Mouse (Mus musculus): ENCODE results near the gene Ets1. TPM values are rescaled to one million over a fixed set of nuclear protein-coding genes. Genes with fewer than 3 reads are reported as not detected.

The Ets1 gene
- total RNA-seq, 2 experiments from 2014 or later = 64.3 to 67.1 TPM

DNA sequence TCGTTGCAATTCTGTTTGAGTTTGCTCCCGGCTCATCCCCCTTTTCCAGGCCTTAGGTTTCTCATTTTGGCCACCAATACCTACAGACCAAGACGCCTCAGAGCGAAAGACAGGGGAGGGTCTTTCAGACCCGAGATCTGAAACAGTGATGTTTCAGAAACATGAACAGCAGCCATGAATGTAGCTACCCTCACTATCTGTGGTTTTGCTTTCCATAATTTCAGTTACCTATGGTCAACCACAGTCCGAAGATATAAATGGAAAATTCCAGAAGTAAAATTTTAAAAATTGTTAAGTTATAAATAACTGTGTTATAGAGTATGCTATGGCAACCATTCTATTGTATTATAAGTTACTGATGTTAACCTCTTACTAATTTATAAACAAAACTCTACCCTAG, 20.6 kb upstream of the Ets1 start:
- DNase-seq (ENCODE audit: low spot score) = no peak
- intact Hi-C loops (cut with DNase I) = no loop called here

DNA sequence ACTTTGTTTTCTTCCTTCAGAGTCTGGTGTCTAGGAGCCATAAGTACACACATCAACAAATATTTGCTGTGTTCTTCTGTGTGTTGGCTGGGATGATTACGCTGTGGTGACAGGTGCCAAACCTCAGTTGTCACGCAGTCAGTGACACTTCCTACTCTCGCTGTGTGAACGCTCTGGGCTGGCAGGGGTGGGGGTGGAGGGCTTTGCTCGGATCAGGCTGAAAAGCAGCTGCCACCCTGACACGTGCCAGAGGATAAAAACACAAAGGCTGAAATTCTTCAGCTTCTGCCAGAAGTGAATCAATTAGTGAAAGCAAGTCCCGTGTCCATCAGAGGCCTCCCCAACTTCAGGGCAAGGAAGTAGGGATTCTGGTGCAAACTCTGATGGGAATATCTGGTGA, 20.0 kb upstream of the Ets1 start:
- no peak for DNase-seq (ENCODE audit: low spot score)

DNA sequence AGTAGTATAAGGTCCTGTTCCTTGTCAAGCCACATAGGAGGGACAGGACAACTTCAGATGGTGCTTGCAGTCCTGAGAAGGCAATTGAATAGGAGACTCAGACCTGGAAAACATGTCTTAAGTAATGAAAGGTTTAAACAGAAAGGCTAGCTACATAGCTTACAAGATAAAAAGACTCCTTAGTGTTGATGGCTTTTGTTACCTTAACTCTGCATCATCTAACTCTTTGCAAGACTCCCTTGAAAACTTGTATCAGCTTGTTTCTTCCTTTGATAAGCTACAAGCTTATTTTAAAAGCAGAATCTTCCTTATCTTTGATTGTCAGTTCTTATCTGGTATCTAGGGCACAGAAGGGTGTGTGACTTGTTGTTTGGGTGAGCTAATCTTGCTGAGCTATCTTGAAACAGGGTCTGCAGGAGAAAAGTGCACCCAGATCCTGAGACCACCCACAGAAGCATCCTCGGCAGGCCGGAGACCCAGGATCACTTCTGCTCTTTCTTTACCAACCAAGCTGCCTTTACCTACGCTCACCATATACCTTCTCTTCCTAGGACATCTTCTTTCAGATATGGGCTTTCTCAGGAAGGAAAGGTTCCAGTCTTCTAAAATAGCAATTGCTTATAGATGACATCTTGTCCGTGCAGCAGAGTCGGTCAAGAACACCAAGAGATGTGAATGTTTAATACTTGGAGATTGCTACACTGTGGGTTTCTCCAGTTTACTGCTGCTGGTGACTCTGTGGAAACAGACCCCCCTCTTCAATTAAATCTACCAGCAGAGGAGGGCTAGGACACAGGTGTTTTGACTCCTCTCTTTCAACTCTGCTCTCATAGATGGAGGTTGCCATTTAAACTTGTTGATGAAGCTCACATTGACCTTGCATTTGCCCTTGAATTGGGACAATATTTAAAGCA, 19.2 kb upstream of the Ets1 start:
- DNase-seq (ENCODE audit: low spot score) = no peak
- intact Hi-C loops (cut with DNase I) = no loop called here

More for the DNA sequence above, 20.0 kb upstream of the Ets1 start:
- intact Hi-C loops (cut with DNase I) = no loop called here

DNA sequence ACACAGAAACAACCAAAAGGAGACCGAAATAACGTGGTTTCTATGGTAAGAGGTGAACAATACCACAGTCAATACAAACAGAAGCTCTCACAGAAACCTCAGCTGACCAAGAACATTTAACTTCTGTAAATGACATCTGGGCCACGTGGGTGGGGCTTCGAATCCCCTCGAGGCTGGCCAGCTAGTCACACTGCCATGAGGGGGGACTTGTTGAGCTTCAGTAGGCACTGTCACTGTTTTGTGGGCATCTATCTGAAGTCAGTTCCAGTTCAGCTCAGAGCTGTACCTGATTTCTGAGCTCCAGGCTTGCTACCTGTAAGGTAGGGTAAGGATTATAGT, 18.6 kb upstream of the Ets1 start:
- no peak for DNase-seq (ENCODE audit: low spot score)
- intact Hi-C loops (cut with DNase I) = no loop called here

DNA sequence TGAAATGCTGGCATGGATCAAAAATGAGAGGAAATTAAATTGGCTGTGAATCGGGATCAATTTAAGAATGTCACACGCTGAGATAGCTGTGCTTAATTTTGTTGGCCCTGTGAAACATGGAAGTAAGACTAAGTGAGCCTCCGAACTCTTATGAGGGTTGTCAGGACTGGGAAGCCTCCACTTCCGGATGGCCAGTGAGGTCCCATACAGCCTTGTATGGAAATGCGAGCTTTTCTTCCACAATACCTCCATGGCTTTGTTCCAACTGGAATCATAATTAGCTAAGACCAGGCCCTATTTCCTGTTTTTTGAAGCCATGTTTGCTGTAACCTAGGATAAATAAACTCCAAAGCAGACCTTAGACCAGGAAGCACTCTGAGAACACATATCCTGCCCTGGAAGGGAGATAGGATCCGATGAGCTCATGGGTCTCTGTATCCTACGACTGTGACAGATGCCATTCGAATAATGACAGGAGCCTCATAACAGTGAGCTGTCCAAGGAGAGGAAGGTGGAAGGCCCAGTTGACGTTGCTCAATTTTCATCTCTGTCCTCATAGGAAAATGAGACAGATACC, 17.4 kb upstream of the Ets1 start:
- no peak for DNase-seq (ENCODE audit: low spot score)
- intact Hi-C loops (cut with DNase I) = loop anchor here (2.0 kb wide), 1 partner anchor 20 kb away; no protein-coding TSS in a partner anchor

DNA sequence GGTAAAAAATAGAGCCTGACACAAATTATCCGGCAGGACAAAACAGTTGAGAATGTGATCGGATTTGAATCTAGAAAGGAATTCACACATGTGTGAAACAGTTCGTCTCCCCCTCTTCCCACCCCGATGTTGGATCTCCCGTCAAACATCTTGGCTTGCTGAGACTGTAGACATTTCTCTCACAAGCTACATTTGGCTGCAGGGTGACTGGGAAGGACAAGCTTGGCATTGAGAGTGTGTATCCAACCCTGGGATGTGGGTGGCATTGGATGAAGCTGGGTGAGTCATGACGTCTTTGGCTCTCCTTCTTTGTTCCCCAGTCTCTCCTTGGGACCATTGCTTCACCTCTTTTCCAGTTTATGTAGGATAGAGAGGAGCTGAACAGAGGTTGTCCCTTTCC, 16.4 kb upstream of the Ets1 start:
- intact Hi-C loops (cut with DNase I) = loop anchor here (2.0 kb wide), 1 partner anchor 19 kb away; no protein-coding TSS in a partner anchor
- DNase-seq (ENCODE audit: low spot score) = no peak

DNA sequence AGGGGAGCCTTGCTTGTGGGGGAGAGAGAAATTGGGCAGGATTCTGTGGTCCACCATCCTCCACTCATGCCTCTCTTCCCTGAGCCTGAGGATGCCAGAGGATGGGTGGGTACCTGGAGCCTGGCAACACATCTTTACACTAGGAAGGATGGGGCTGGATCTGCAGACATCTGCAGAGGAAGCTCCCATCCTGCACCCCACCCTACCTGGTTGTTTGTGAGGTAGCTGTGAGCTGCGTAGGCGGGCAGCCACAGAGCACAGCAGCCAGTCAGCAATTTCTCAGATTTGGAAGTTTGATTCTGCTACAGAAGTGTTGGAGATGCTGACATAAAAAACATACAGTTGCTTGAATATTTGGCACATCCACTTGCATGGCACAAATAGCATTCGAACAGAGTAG, 15.6 kb upstream of the Ets1 start:
- DNase-seq (ENCODE audit: low spot score) = no peak
- intact Hi-C loops (cut with DNase I) = no loop called here

DNA sequence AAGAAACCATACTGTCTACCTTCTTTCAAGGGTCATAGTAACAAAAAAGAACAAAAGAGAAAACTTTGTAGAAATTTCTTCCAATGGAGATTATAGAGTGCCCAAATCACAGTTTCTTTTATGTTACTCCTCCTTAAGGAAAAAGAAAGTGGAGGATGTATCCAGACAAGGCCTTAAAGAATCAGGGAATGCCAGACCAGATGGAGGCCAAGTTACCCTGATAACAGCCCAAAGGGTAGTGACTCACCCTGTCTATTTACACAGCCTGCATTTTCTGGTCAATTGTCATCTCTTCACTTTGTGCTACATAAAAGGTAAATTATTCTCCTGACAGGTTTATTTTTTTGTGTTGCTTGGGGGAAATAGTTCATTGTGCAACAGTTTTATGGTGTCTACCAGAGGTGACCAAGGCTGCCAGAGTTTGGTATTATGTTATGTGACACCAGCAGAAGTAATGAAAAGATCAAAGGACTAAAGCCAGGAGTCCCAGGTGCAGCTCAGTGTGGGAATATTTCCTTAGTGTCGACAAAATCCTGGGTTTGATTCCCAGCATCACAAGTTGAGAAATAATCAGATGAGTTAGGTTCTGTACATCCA, 6.5 kb upstream of the Ets1 start:
- intact Hi-C loops (cut with DNase I) = no loop called here

DNA sequence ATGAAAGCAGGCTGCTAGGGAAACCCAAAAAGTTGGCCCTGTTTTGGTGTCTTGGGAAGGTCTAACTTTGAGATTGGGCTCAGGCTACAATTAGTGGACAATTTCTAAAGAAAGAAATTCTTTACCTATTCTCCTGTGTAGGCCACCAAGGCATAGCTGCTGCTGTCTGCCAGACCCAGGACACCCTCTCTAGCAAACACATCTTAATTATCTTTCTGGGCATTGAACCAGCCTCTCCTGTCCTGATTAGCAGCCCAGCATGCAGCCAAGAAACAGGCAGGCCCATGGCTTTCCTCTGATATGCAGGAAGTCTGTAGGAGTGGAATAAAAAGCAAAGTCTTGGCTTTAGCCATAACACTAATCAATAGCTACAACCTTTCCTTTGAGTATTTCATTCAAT, 4.7 kb upstream of the Ets1 start:
- no peak for DNase-seq (ENCODE audit: low spot score)
- intact Hi-C loops (cut with DNase I) = no loop called here

More for the DNA sequence above, 6.5 kb upstream of the Ets1 start:
- no peak for DNase-seq (ENCODE audit: low spot score)

DNA sequence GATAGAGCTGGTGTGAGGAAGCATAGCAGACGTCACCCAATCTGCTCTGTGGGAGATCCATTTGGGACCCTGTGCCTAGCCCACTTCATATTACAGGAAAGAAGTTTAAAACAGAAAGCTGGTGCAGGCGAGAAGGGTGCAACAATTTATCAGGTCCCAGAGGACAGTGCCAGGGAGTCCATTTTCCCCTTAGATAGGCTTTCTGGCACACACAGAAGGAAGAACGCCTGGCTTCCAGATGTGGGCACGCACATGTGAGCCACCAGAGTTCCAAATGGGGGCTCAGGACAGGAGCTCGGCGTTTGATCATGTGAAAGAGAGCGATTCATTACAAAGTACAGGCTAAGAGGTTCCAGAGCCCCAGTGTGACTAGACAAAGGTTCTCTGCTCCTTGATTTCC, 3.8 kb upstream of the Ets1 start:
- intact Hi-C loops (cut with DNase I) = no loop called here
- no peak for DNase-seq (ENCODE audit: low spot score)

DNA sequence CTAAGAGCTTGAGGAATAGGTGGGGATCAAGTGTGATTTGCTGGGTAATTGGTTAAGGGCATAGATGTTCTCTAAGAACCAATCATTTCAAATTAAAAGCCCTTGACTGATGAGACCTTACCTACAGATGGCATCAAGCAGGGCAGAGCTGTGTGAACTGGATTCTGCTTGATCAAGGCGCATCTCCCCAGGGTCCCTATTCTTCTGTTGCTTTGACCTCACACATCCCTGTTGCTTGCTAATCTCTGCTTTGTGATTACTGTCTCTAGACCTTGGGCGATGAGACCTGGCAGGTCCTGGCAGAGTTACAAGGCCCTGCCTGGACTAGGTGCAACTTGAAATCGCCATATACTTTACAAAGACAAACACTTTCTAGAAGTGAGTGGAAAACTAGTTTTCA, 9.0 kb downstream of the Ets1 start:
- intact Hi-C loops (cut with DNase I) = loop anchor here (5.0 kb wide), 1 partner anchor 38 kb away; no protein-coding TSS in a partner anchor
- DNase-seq (ENCODE audit: low spot score) = no peak

DNA sequence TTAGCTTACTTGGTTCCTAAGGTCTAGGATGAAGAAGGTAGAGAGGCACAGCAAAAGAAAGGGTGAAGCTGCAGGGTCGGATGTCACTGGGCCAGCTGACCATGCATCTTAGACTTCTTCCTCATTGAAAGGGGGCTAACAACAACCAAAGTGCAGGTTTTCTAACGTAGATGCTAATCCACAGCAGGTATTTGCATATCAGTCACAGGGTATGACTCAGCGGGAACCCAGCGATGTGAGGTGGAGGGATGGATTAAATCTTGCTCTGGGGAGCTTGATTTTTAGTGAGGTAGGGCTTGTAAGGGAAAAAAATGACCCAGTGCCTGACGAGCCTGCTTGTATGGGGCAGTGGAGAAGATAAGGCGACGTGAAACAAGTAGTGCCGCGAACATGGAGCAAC, 9.5 kb downstream of the Ets1 start:
- intact Hi-C loops (cut with DNase I) = no loop called here
- no peak for DNase-seq (ENCODE audit: low spot score)

DNA sequence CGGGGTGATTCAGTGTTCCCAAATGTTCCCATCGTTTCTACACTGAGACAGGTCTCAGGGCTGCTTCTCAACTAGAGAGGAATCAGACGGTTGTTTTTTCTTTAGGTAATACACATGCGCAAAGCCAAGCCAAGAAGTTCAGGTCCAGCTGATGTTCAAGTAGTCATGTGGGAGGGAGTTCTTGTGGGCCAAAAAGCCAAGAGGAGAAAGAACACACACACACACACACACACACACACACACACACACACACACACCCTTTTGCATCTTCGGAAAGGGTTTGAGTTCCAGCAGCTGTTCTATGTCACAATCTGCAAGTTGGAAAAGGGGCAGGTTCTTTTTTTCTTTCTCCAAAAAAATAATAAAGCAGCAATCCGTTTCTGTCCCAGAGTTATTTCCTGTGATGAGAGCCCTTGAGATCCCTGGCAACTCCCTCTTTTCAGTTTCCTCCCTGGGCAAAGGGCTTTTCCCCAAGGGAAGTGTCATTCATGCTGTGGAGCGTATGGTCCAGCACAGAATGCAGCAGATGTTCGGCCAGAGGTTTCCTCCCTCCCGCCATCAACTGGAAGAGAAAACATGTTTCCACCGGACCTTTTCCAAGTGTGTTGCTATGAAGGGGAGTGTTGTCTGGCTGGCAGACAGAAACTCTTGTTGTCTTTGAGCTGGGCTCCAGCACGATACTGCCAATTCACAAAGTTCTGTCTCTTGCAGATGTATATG, 10.7 kb downstream of the Ets1 start:
- intact Hi-C loops (cut with DNase I) = no loop called here
- DNase-seq (ENCODE audit: low spot score) = peak; percentile 73

DNA sequence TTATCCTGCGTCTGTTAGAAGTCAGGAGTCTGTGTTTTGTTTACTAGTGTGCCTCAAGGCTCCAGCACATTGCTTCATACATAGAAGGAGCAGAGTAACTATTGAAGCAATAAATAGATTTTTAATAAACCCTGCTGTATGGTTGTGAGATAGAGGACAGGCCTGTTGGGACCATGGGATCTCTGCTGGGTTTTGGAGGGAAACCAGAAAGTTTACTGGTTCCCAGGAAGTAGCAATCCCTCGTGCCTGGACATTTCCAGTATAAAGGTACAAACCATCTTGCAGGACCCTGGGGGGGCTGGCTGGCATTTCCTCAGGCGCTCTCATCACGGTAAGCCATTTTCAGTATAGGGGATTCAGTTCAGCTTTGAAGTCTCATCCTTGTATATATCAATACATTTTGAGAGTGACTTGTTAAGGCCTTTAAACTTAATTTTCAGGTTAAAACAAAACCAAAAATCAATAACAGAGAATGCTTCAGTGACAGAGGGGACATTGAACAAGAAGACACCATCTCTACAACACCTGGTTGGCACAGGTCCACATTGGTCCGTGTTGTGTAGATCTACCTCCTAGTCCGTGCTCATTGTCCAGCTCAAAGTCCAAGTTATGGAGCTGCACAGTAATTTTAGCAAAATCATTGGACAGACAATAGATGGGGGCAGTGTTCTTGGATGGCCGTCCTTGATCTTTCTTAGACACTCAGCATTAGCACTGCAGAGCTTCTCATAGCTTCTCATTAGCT, 11.7 kb downstream of the Ets1 start:
- no peak for DNase-seq (ENCODE audit: low spot score)
- intact Hi-C loops (cut with DNase I) = no loop called here

DNA sequence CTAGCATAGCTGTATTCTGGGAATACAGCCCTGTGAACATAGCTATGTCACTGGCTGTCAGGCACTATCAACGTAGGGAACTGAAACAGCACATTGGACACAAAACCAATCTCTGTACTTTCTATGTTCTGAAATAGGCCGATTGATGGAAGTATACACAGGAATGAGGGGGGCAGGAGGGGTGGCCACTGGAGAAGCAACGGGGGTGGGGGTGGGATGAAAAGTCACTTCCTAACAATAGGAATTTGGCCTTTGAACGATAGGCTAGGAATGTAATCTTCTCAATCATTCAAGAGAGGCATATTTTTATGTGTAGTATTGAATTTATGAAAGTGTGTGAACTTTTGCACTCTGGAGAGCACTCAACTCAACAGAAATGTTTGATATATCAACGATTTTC, 12.3 kb downstream of the Ets1 start:
- DNase-seq (ENCODE audit: low spot score) = no peak
- intact Hi-C loops (cut with DNase I) = no loop called here

DNA sequence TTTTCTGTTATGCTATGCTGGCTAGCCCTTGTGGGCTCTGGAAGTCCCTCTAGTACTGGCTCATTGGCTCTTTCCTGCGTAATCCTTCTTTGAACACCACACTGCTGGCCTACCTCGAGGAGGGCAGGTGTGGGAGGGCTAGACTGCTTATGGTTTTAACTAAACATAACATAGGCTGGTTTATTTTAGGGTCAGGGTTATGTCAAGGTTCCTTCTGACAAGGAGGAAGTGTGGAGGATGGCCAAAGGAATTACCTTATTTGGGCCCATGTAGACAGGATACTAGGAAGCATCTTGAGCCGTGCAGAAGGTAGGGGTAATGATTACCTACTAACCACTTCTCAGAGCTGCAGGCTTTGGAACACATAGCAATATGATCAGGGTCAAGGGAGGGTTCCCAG, 14.7 kb downstream of the Ets1 start:
- no peak for DNase-seq (ENCODE audit: low spot score)
- intact Hi-C loops (cut with DNase I) = no loop called here

DNA sequence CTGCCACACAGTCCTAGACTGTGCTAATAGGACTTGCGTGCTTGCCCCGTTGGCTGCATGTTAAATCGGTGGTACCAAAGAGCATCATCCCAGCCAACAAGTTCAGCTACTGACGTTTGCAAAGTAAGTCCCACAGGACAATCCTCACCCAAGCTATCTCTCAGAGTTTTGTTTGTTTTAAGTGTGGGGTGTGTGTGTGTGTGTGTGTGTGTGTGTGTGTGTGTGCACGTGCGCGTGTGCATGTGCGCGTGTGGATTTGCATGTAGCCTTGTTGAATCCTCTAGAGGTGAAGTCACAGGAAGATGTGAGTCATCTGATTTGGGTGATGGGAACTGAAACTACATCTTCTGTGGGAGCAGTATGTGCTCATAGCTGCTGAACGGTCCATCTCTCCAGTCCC, 16.1 kb downstream of the Ets1 start:
- DNase-seq (ENCODE audit: low spot score) = no peak
- intact Hi-C loops (cut with DNase I) = no loop called here

DNA sequence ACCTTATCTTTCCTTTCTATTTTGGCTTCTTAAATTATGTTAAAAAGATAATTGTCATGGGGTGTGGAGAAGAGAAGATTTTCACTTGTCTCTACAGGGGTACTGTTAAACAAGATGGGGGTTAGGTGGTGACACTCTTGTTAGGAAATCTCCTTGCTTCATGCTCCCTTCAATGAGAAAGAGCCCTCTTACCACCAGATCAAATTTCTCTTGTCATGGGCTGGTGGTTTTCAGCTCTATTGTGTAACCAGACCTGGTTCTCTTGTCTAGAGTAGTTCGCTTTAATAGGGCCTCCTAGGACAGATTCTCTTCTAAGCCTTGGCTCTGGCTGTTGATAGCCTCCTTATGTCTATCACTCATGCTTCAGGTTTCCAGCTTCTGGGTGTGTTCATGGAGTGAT, 18.3 kb downstream of the Ets1 start:
- no peak for DNase-seq (ENCODE audit: low spot score)
- intact Hi-C loops (cut with DNase I) = no loop called here

DNA sequence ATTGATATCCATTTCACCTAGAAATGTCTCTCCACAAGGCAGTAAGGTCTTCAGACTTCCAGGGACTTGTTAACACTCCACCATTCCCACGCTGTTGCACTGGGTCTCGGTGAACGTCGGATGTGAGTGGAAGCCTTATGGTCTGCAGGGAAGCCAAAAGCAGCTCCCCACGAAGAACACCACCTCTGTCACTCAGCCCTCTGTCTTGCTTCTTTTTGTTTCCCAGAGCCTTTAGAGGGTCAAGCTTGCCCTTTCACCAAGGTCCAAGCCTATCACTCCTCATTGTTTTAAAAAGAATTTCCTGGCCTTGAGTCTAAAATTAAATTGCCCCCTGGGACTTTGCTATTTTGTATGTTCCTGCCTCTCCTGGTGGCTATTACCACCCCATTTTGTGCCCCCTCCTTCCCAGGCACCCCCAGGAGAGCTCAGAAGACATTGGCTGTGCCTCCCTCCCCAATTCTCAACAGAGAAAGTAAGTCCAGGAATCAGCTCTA, 20.4 kb downstream of the Ets1 start:
- intact Hi-C loops (cut with DNase I) = no loop called here
- no peak for DNase-seq (ENCODE audit: low spot score)

DNA sequence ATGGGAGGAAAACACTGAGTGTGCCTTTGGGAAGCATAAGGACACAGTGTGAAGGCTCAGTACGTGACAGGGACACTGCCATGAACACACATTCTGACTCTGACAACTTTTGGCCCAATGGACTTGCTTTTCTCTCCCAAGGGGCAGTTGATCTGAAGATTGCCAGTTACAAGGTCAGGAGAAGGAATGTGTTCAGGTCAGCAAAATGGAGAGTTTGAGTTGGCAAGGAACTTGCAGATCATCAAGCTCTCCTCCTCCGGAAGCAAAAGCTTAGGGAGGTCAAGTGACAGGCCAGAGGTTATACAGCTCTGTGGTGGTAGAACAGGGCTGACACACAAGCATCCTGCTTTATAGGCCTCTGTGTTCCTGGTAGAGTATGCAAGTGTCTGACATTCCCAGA, 21.1 kb downstream of the Ets1 start:
- intact Hi-C loops (cut with DNase I) = no loop called here
- DNase-seq (ENCODE audit: low spot score) = no peak

Measured in heart, postnatal 25 days (tissue).